Mouse (Mus musculus): Measurements from ENCODE around the gene Itsn2.
A peak's percentile ranks its signal among the peaks of the same experiment; 100 is the strongest.
"Not testable (repeated sequence)": the region's sequence is repeated elsewhere in the genome, so short reads cannot be mapped to it uniquely, and the experiment has no call there.

The Itsn2 gene

GRCm38 (mm10) chr12:4708881-4709604, 116.6 kb downstream of the Itsn2 start:
- no peak for DNase-seq (ENCODE audit: low read depth, low spot score)

DNA sequence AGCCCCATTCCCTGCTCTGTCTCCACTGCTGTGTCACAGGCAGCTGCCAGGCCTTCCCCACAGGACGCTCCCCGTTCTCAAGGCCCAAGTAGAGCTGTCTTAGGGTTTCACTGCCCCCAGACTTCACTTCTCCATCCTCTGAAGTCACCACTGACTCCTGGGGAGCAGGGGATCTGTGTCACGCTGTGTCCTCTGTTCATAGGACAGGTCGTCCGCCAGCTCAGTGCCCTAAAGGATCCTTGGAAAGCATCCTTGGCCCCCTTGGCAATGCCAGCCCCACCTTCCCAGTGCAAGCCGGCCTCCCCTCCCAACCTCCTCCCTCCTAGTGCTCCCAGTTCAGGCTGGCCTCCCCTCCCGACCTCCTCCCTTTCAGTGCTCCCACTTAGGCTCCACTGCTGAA, 117.5 kb downstream of the Itsn2 start:
- no peak for DNase-seq (ENCODE audit: low read depth, low spot score)

GRCm38 (mm10) chr12:4713361-4713760, 120.9 kb downstream of the Itsn2 start:
- DNase-seq (ENCODE audit: low read depth, low spot score): no peak

DNA sequence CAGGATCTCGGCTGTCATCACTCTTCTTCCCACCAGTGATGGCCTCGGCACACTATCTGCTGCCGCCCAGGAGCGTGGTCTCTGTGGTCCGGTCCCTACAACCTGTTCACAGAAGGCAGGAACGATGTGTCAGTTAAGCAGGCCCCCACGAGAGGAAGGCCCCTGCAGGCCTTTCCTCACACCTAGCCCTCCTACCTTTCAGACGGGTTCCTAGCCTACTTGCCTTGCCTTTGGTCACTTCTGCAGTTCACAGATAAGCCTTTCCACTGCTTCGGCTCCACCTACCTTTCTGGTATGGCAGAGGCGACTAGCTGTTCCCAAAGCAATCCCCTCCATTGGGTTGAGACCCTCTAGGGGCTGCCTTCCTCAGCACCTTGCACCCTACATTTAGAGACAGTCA, 123.2 kb downstream of the Itsn2 start:
- DNase-seq (ENCODE audit: low read depth, low spot score): no peak

DNA sequence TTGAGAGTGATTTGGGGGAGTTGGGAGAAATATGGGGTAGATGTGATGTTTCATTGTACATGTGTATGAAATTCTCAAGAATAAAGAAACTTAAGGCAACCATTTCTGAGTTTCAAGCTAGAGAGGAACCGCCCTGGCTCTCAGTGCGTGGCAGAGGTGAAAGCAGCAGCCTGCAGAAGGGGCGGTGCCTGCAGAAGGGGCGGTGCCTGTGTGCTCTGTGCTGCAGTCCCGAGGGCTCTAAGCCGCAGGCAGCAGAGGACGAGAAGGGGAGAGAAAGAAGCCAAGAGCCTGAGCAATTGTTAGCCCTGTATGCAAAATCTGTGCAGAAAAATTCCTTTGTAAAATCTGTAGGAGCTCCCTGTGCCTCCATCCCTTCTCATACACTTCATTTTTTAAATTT, 125.0 kb downstream of the Itsn2 start:
- DNase-seq (ENCODE audit: low read depth, low spot score): peak; percentile 61

- DNase-seq (ENCODE audit: low read depth, low spot score): no peak
Observed at GRCm38 (mm10) chr12:4719066-4719761, 126.8 kb downstream of the Itsn2 start.

- DNase-seq (ENCODE audit: low read depth, low spot score): peak; percentile 62
Observed at GRCm38 (mm10) chr12:4719762-4720754, 127.6 kb downstream of the Itsn2 start.

- DNase-seq (ENCODE audit: low read depth, low spot score): no peak
Observed at GRCm38 (mm10) chr12:4729165-4729564, 136.7 kb downstream of the Itsn2 start.

DNA sequence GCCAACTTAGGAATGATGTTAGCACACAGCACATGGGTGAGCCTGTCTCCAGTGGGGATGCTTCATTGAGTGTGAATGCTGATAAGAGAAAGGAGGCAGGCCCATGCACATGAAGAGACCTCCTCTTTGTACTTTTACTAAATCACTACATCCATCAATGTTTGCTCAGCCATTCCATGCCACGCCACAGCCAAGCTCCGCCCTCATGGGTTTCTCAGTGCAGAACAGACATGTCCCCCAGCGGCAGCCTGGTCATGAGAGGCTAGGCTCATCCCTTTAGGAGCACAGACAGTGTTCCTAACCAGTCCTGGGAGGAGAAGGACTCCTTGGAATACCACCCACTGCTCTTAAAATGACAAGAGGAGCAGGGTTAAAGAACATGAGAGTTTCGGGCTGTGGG, 139.2 kb downstream of the Itsn2 start:
- DNase-seq (ENCODE audit: low read depth, low spot score): no peak

- no peak for DNase-seq (ENCODE audit: low read depth, low spot score)
Observed at GRCm38 (mm10) chr12:4732332-4732731, 139.9 kb downstream of the Itsn2 start.

DNA sequence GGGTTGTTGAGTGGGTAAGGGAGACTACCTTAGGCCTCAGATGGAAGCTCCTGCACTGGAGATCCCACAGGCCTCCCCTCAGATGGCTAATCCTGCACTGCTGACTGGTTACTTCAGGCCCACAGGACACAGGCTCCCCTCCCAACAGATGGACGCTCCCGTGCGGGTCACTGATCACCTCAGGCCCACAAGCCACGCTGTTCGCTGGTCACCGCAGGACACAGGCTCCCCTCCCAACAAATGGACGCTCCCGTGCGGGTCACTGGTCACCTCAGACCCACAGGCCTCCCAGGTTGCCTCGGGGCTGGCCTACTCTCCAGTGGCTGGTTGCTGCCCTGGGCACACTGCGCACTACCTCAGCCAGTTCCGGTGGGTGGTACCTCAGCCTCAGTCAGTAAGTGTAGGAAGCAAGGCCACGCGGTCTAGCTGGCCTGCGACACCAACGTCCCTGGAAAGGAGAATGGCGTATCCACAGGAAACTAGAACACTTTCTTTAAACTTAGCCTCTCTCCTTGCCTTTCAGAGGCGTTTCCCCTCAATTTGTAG, 145.7 kb downstream of the Itsn2 start, which contains the start of gene Fam228a:
Gene Fam228a, minus strand, starts transcription at position 400 of the 546 bp plus-strand sequence.
- DNase-seq (ENCODE audit: low read depth, low spot score): no peak

DNA sequence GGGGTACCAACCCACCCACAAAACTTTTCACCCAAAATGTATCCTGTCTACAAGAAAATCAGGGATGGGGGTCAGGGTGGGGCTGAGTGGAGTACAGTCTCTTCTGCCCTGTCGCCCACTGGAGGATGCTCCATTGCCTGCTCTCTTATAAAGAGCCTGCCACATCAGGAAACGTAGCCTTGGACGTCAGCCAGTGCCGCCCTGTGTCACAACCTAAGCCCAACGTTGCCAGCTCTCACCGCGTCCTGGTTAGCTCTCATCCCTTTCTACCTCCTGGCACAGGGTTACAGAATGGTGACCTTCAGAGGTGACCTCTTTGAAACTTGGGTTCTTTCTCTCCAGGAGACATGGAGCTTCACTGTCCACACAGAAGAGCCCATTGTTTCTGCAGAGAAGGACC, 148.4 kb downstream of the Itsn2 start:
- no peak for DNase-seq (ENCODE audit: low read depth, low spot score)

- DNase-seq (ENCODE audit: low read depth, low spot score): no peak
Observed at GRCm38 (mm10) chr12:4742183-4742582, 149.7 kb downstream of the Itsn2 start.

DNA sequence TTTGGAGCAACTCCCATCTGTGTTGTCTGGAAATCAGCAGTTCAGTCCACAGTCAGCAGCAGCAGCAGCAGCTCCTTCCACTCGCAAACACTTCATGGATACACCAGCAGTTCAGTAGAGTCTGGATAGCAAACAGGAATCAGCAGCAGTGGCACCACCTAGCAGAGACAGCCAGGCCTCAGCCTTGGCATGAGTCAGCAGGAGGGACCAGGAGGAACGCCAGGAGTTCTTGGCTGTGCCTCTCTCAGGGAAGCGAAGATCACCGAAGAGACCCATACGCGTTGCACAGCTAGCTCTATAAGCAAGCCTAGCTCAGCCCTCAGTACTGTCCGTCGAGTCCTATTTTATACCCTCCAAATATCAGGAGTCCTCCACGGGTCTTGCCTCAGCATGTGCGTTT, 152.0 kb downstream of the Itsn2 start:
- no peak for DNase-seq (ENCODE audit: low read depth, low spot score)

DNA sequence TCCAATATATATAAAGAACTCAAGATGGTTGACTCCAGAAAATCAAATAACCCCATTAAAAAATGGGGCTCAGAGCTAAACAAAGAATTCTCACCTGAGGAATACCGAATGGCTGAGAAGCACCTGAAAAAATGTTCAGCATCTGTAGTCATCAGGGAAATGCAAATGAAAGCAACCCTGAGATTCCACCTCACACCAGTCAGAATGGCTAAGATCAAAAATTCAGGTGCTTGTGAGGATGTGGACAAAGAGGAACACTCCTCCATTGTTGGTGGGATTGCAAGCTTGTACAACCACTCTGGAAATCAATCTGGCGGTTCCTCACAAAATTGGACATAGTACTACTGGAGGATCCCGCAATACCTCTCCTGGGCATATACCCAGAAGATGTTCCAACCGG, 162.0 kb downstream of the Itsn2 start:
- not testable (repeated sequence) for DNase-seq (ENCODE audit: low read depth, low spot score)

GRCm38 (mm10) chr12:4757060-4757459, 164.6 kb downstream of the Itsn2 start:
- DNase-seq (ENCODE audit: low read depth, low spot score): no peak

Measured in c-Kit-negative CD71-positive TER-119-positive erythroid progenitor cells, embryonic 14.5 days (primary cell).